Mouse (Mus musculus) lung, adult 2 months (tissue): ENCODE data around the gene Shf. TPM values are rescaled to one million over a fixed set of nuclear protein-coding genes. Genes with fewer than 3 reads are reported as not detected.

Experiments used
- DNase-seq: peaks from one replicate; pipeline ENCODE4 v3.0.0; 2022
- H3K4me1 ChIP-seq: fragments of 200-500 bp; 2 replicates; pipeline ENCODE4 v1.6.1; 2011; ENCODE audit warnings: low read length; ENCODE audit not compliant: control insufficient read depth, insufficient read depth
- H3K4me3 ChIP-seq: fragments of 200-500 bp; replicated peaks from 2 replicates; pipeline ENCODE3; 2011; ENCODE audit warnings: low read depth, mild to moderate bottlenecking, control low read depth, low read length; ENCODE audit errors: extremely low read depth
- CTCF ChIP-seq: fragments of 200-500 bp; IDR thresholded peaks from 2 replicates; pipeline ENCODE4 v1.5.1; 2011; ENCODE audit warnings: mild to moderate bottlenecking, low read length, control low read depth; ENCODE audit not compliant: insufficient read depth
- POLR2A ChIP-seq: fragments of 200-500 bp; IDR thresholded peaks from 2 replicates; pipeline ENCODE4 v1.6.1; 2011; ENCODE audit warnings: low read depth, mild to moderate bottlenecking, control low read depth, low read length, borderline replicate concordance; ENCODE audit errors: extremely low read depth
- WGBS: fragments of 180-500 bp; shearing (Covaris S2); methylation state at CpG from one replicate; pipeline ENCODE4 v1.1.7; 2018; 5-methylcytosine and 5-hydroxymethylcytosine counted together
- polyA plus RNA-seq: library from polyadenylated mRNA; depleted of rRNA; stranded (reverse); fragments of >200 nt; gene quantifications from 2 replicates; pipeline ENCODE4 v1.2.3, GENCODE M21; 2012; rRNA removed

Gene Shf
- polyA plus RNA-seq, 1 experiment = 6.4 TPM

- peaks cover 11% of the 10 kb centered on the region for H3K4me1 ChIP-seq
- WGBS = 87% methylated on average over 16 of the region's 16 CpGs
- no peak for TF ChIP-seq CTCF
- TF ChIP-seq POLR2A = no peak
- no peak overlapping the region for H3K4me3 ChIP-seq
- DNase-seq = no peak
Observed at GRCm38 (mm10) chr2:122305097-122305892, 63.7 kb downstream of the Shf start.

GRCm38 (mm10) chr2:122304544-122304943 lies 64.4 kb downstream of the Shf start:
- no peak for DNase-seq
- Histone ChIP-seq H3K4me3 (no peak overlapping the region), H3K4me1 (peaks cover 11% of the 10 kb centered on the region)
- WGBS = 85% methylated on average over 6 of the region's 6 CpGs
- TF ChIP-seq CTCF = no peak
- TF ChIP-seq POLR2A = no peak

- DNase-seq = peak; percentile 35
- TF ChIP-seq POLR2A (no peak), CTCF (peak; percentile 85)
Observed at GRCm38 (mm10) chr2:122302574-122303241, 66.3 kb downstream of the Shf start.

GRCm38 (mm10) chr2:122301921-122302573 lies 66.9 kb downstream of the Shf start:
- Histone ChIP-seq H3K4me3 (no peak overlapping the region), H3K4me1 (peaks cover 13% of the 10 kb centered on the region)
- no peak for DNase-seq
- TF ChIP-seq POLR2A (no peak), CTCF (no peak)
- WGBS = 8% methylated on average over 23 of the region's 23 CpGs

More at GRCm38 (mm10) chr2:122302574-122303241, 66.3 kb downstream of the Shf start:
- WGBS = 9% methylated on average over 9 of the region's 9 CpGs
- no peak overlapping the region for H3K4me3 ChIP-seq
- H3K4me1 ChIP-seq = peaks cover 13% of the 10 kb centered on the region

GRCm38 (mm10) chr2:122301081-122301920 lies 67.7 kb downstream of the Shf start:
- TF ChIP-seq POLR2A (no peak), CTCF (no peak)
- Histone ChIP-seq H3K4me3 (peak overlapping the region; percentile 5), H3K4me1 (peaks cover 13% of the 10 kb centered on the region)
- 2% methylated on average over 48 of the region's 48 CpGs for WGBS
- DNase-seq = peak; percentile 17

- TF ChIP-seq POLR2A = no peak
- TF ChIP-seq CTCF = no peak
- no peak for DNase-seq
- H3K4me3 ChIP-seq = no peak overlapping the region
- 12% methylated on average over 14 of the region's 14 CpGs for WGBS
- peaks cover 13% of the 10 kb centered on the region for H3K4me1 ChIP-seq
Observed at GRCm38 (mm10) chr2:122300656-122301020, 68.3 kb downstream of the Shf start.

GRCm38 (mm10) chr2:122299911-122300655 lies 68.9 kb downstream of the Shf start:
- DNase-seq = no peak
- WGBS = 25% methylated on average over 14 of the region's 14 CpGs
- H3K4me1 ChIP-seq = peaks cover 13% of the 10 kb centered on the region
- TF ChIP-seq POLR2A (no peak), CTCF (no peak)
- no peak overlapping the region for H3K4me3 ChIP-seq

Other genes starting within 250 kb of the Shf start
- gene B2m, start 221.5 kb downstream of the Shf start, polyA plus RNA-seq = 1,104 and 1,411 TPM in 2 replicates
- 0.08 TPM in 1 of 2 replicates, not detected in the other for gene Trim69, start 208.5 kb downstream of the Shf start, polyA plus RNA-seq
- gene Patl2, start 183.0 kb downstream of the Shf start, polyA plus RNA-seq = 0.07 TPM in 1 of 2 replicates, not detected in the other
- gene Terb2, start 182.9 kb downstream of the Shf start, polyA plus RNA-seq = not detected in 2 replicates
- gene Sord, start 134.4 kb downstream of the Shf start, polyA plus RNA-seq = 15.3 and 21.9 TPM in 2 replicates
- gene Duox2, start 70.7 kb downstream of the Shf start, polyA plus RNA-seq = 0.68 and 0.72 TPM in 2 replicates
- 0.50 and 0.75 TPM in 2 replicates for gene Duoxa2, start 70.3 kb downstream of the Shf start, polyA plus RNA-seq
- 0.23 and 9.9 TPM in 2 replicates for gene Duoxa1, start 55.4 kb downstream of the Shf start, polyA plus RNA-seq
- gene Duox1, start 53.5 kb downstream of the Shf start, polyA plus RNA-seq = 2.7 TPM in 1 of 2 replicates, not detected in the other
- 1.5 and 2.7 TPM in 2 replicates for gene Slc28a2, start 57.3 kb upstream of the Shf start, polyA plus RNA-seq
- 0.20 and 0.38 TPM in 2 replicates for gene Gm14085, start 115.8 kb upstream of the Shf start, polyA plus RNA-seq
- gene Gatm, start 242.1 kb upstream of the Shf start, polyA plus RNA-seq = 6.1 and 6.4 TPM in 2 replicates